Mouse (Mus musculus): ENCODE measurements at regions not wholly inside any gene's neighbourhood (a gene's known extent, or its start where the extent isn't known, plus 50 kb on each side); places are given as distances from the start of the nearest gene placed in this dataset.

GRCm38 (mm10) chr8:64473276-64473675 lies 219.6 kb downstream of the Cpe start:
- H3ac ChIP-seq (ENCODE audit: control insufficient read depth, insufficient read length, low read depth), result no peak overlapping the region
- no peaks in the 10 kb centered on the region for H3K79me3 ChIP-seq (ENCODE audit: low read depth)
- no peak overlapping the region for H3K4me3 ChIP-seq (ENCODE audit: insufficient read depth, poor library complexity, severe bottlenecking)
- H3K27me3 ChIP-seq (ENCODE audit: control insufficient read depth, insufficient read depth, insufficient read length), result no peaks in the 10 kb centered on the region
- H3K79me2 ChIP-seq (ENCODE audit: control insufficient read depth, insufficient read depth), result no peaks in the 10 kb centered on the region
- TF ChIP-seq FOSL1 (IDR thresholded peaks at IDR 0.05; ENCODE audit: insufficient read depth, low read length, poor library complexity, severe bottlenecking) (no peak), MYOG (IDR thresholded peaks at IDR 0.05; ENCODE audit: control insufficient read depth, extremely low read depth, insufficient read length) (no peak), MAX (IDR thresholded peaks at IDR 0.05) (no peak), MYOD1 (IDR thresholded peaks at IDR 0.05; ENCODE audit: control insufficient read depth, insufficient read length, low read depth) (no peak), CTCF (IDR thresholded peaks at IDR 0.05; ENCODE audit: control insufficient read depth, insufficient read depth, insufficient read length) (no peak), USF1 (IDR thresholded peaks at IDR 0.05; ENCODE audit: low read depth) (no peak), CEBPB (IDR thresholded peaks at IDR 0.05; ENCODE audit: low read depth) (no peak)
- H3K36me3 ChIP-seq (ENCODE audit: control insufficient read depth, insufficient read depth), result no peaks in the 10 kb centered on the region

- no peaks in the 10 kb centered on the region for H3K36me3 ChIP-seq (ENCODE audit: control insufficient read depth, insufficient read depth)
- no peak overlapping the region for H3K4me3 ChIP-seq (ENCODE audit: insufficient read depth, poor library complexity, severe bottlenecking)
- no peaks in the 10 kb centered on the region for H3K79me3 ChIP-seq (ENCODE audit: low read depth)
- no peak overlapping the region for H3ac ChIP-seq (ENCODE audit: control insufficient read depth, insufficient read length, low read depth)
- no peaks in the 10 kb centered on the region for H3K79me2 ChIP-seq (ENCODE audit: control insufficient read depth, insufficient read depth)
- no peaks in the 10 kb centered on the region for H3K27me3 ChIP-seq (ENCODE audit: control insufficient read depth, insufficient read depth, insufficient read length)
- TF ChIP-seq FOSL1 (IDR thresholded peaks at IDR 0.05; ENCODE audit: insufficient read depth, low read length, poor library complexity, severe bottlenecking), result no peak
- TF ChIP-seq USF1 (IDR thresholded peaks at IDR 0.05; ENCODE audit: low read depth), result no peak
- TF ChIP-seq MYOD1 (IDR thresholded peaks at IDR 0.05; ENCODE audit: control insufficient read depth, insufficient read length, low read depth), result no peak
Observed at GRCm38 (mm10) chr8:64472801-64473270, 220.0 kb downstream of the Cpe start.

GRCm38 (mm10) chr8:64461136-64461535 lies 231.7 kb downstream of the Cpe start:
- TF ChIP-seq MYOG (IDR thresholded peaks at IDR 0.05; ENCODE audit: control insufficient read depth, extremely low read depth, insufficient read length) (no peak), MAX (IDR thresholded peaks at IDR 0.05) (no peak), MYOD1 (IDR thresholded peaks at IDR 0.05; ENCODE audit: control insufficient read depth, insufficient read length, low read depth) (no peak), CEBPB (IDR thresholded peaks at IDR 0.05; ENCODE audit: low read depth) (no peak), USF1 (IDR thresholded peaks at IDR 0.05; ENCODE audit: low read depth) (no peak), CTCF (IDR thresholded peaks at IDR 0.05; ENCODE audit: control insufficient read depth, insufficient read depth, insufficient read length) (no peak), FOSL1 (IDR thresholded peaks at IDR 0.05; ENCODE audit: insufficient read depth, low read length, poor library complexity, severe bottlenecking) (no peak)
- Histone ChIP-seq H3K27me3 (ENCODE audit: control insufficient read depth, insufficient read depth, insufficient read length) (no peaks in the 10 kb centered on the region), H3K79me2 (ENCODE audit: control insufficient read depth, insufficient read depth) (no peaks in the 10 kb centered on the region), H3ac (ENCODE audit: control insufficient read depth, insufficient read length, low read depth) (no peak overlapping the region), H3K36me3 (ENCODE audit: control insufficient read depth, insufficient read depth) (no peaks in the 10 kb centered on the region), H3K79me3 (ENCODE audit: low read depth) (no peaks in the 10 kb centered on the region), H3K4me3 (ENCODE audit: insufficient read depth, poor library complexity, severe bottlenecking) (no peak overlapping the region)

- H3K4me3 ChIP-seq (ENCODE audit: insufficient read depth, poor library complexity, severe bottlenecking), result no peak overlapping the region
- H3ac ChIP-seq (ENCODE audit: control insufficient read depth, insufficient read length, low read depth), result no peak overlapping the region
- H3K79me2 ChIP-seq (ENCODE audit: control insufficient read depth, insufficient read depth), result no peaks in the 10 kb centered on the region
- TF ChIP-seq MYOD1 (IDR thresholded peaks at IDR 0.05; ENCODE audit: control insufficient read depth, insufficient read length, low read depth) (no peak), CEBPB (IDR thresholded peaks at IDR 0.05; ENCODE audit: low read depth) (no peak), FOSL1 (IDR thresholded peaks at IDR 0.05; ENCODE audit: insufficient read depth, low read length, poor library complexity, severe bottlenecking) (no peak), USF1 (IDR thresholded peaks at IDR 0.05; ENCODE audit: low read depth) (no peak), MAX (IDR thresholded peaks at IDR 0.05) (no peak), CTCF (IDR thresholded peaks at IDR 0.05; ENCODE audit: control insufficient read depth, insufficient read depth, insufficient read length) (no peak)
- no peaks in the 10 kb centered on the region for H3K27me3 ChIP-seq (ENCODE audit: control insufficient read depth, insufficient read depth, insufficient read length)
- no peaks in the 10 kb centered on the region for H3K79me3 ChIP-seq (ENCODE audit: low read depth)
- H3K36me3 ChIP-seq (ENCODE audit: control insufficient read depth, insufficient read depth), result no peaks in the 10 kb centered on the region
Observed at GRCm38 (mm10) chr8:64456970-64457369, 235.9 kb downstream of the Cpe start.

- Histone ChIP-seq H3K79me3 (ENCODE audit: low read depth) (no peaks in the 10 kb centered on the region), H3K79me2 (ENCODE audit: control insufficient read depth, insufficient read depth) (no peaks in the 10 kb centered on the region), H3K36me3 (ENCODE audit: control insufficient read depth, insufficient read depth) (no peaks in the 10 kb centered on the region), H3K27me3 (ENCODE audit: control insufficient read depth, insufficient read depth, insufficient read length) (no peaks in the 10 kb centered on the region), H3ac (ENCODE audit: control insufficient read depth, insufficient read length, low read depth) (no peak overlapping the region), H3K4me3 (ENCODE audit: insufficient read depth, poor library complexity, severe bottlenecking) (no peak overlapping the region)
- TF ChIP-seq MYOG (IDR thresholded peaks at IDR 0.05; ENCODE audit: control insufficient read depth, extremely low read depth, insufficient read length) (no peak), CTCF (IDR thresholded peaks at IDR 0.05; ENCODE audit: control insufficient read depth, insufficient read depth, insufficient read length) (no peak), CEBPB (IDR thresholded peaks at IDR 0.05; ENCODE audit: low read depth) (no peak), MAX (IDR thresholded peaks at IDR 0.05) (no peak), FOSL1 (IDR thresholded peaks at IDR 0.05; ENCODE audit: insufficient read depth, low read length, poor library complexity, severe bottlenecking) (no peak), USF1 (IDR thresholded peaks at IDR 0.05; ENCODE audit: low read depth) (no peak), MYOD1 (IDR thresholded peaks at IDR 0.05; ENCODE audit: control insufficient read depth, insufficient read length, low read depth) (no peak)
Observed at GRCm38 (mm10) chr8:64454736-64455135, 238.1 kb downstream of the Cpe start.

- H3K27me3 ChIP-seq (ENCODE audit: control insufficient read depth, insufficient read depth, insufficient read length), result no peaks in the 10 kb centered on the region
- no peaks in the 10 kb centered on the region for H3K36me3 ChIP-seq (ENCODE audit: control insufficient read depth, insufficient read depth)
- no peak overlapping the region for H3K4me3 ChIP-seq (ENCODE audit: insufficient read depth, poor library complexity, severe bottlenecking)
- H3K79me3 ChIP-seq (ENCODE audit: low read depth), result no peaks in the 10 kb centered on the region
- no peak overlapping the region for H3ac ChIP-seq (ENCODE audit: control insufficient read depth, insufficient read length, low read depth)
- H3K79me2 ChIP-seq (ENCODE audit: control insufficient read depth, insufficient read depth), result no peaks in the 10 kb centered on the region
- TF ChIP-seq CEBPB (IDR thresholded peaks at IDR 0.05; ENCODE audit: low read depth) (no peak), MYOD1 (IDR thresholded peaks at IDR 0.05; ENCODE audit: control insufficient read depth, insufficient read length, low read depth) (no peak), FOSL1 (IDR thresholded peaks at IDR 0.05; ENCODE audit: insufficient read depth, low read length, poor library complexity, severe bottlenecking) (no peak), MAX (IDR thresholded peaks at IDR 0.05) (no peak), CTCF (IDR thresholded peaks at IDR 0.05; ENCODE audit: control insufficient read depth, insufficient read depth, insufficient read length) (no peak), USF1 (IDR thresholded peaks at IDR 0.05; ENCODE audit: low read depth) (no peak), MYOG (IDR thresholded peaks at IDR 0.05; ENCODE audit: control insufficient read depth, extremely low read depth, insufficient read length) (no peak)
Observed at GRCm38 (mm10) chr8:64445366-64445765, 239.3 kb upstream of the Tll1 start.
